Mouse (Mus musculus) CH12.LX (cell line): ENCODE measurements around the gene Gm20219. TPM values are rescaled to one million over a fixed set of nuclear protein-coding genes. Genes with fewer than 3 reads are reported as not detected.
A peak's percentile ranks its signal among the peaks of the same experiment; 100 is the strongest.

Experiments
- DNase-seq: peaks from one replicate; pipeline ENCODE4 v3.0.0-alpha.2; 2013; ENCODE audit errors: extremely low read depth
- H3K27ac ChIP-seq: 2 replicates; pipeline ENCODE4 v1.5.1; 2012; ENCODE audit warnings: low read depth, mild to moderate bottlenecking, control low read depth, moderate library complexity; ENCODE audit not compliant: insufficient read depth
- H3K27me3 ChIP-seq: replicated peaks from 2 replicates; pipeline ENCODE3; 2012; ENCODE audit warnings: inconsistent platforms
- H3K36me3 ChIP-seq, 2 experiments: replicated peaks in 1 of 2; 2 replicates each; pipeline versions ENCODE3 to v1.6.1; 2012; ENCODE audit warnings: inconsistent platforms in 1 of 2, low read length in 1 of 2, mild to moderate bottlenecking in 1 of 2, mixed read lengths in 1 of 2, moderate library complexity in 1 of 2; ENCODE audit not compliant: control insufficient read depth in 1 of 2, insufficient read depth in 1 of 2
- H3K4me1 ChIP-seq, 2 experiments: 2 replicates each; pipeline ENCODE4 v1.6.1; 2012; ENCODE audit warnings: inconsistent platforms in 1 of 2, moderate library complexity in 1 of 2; ENCODE audit not compliant: insufficient read depth in 2 of 2, control insufficient read depth in 1 of 2
- H3K4me2 ChIP-seq: 2 replicates; pipeline ENCODE4 v1.6.1; 2012; ENCODE audit warnings: low read depth, mild to moderate bottlenecking, control low read depth; ENCODE audit not compliant: poor library complexity, insufficient read depth, severe bottlenecking
- H3K4me3 ChIP-seq, 3 experiments: fragments of 150-350 bp in 1 of 3; sonication (generic) in 1 of 3; replicated peaks in 1 of 3; 2 replicates each; pipeline versions ENCODE3 to v1.5.1; 2011 to 2012; ENCODE audit warnings: low read depth in 2 of 3, low read length in 2 of 3, mild to moderate bottlenecking in 2 of 3, moderate library complexity in 2 of 3, control low read depth in 1 of 3, improper control_type of control experiment in 1 of 3, inconsistent platforms in 1 of 3, mixed read lengths in 1 of 3; ENCODE audit not compliant: poor library complexity in 1 of 3
- H3K79me2 ChIP-seq: replicated peaks from 2 replicates; pipeline ENCODE4 v1.6.1; 2012; ENCODE audit warnings: mild to moderate bottlenecking, moderate library complexity; ENCODE audit not compliant: control insufficient read depth, poor library complexity, insufficient read depth, severe bottlenecking; ENCODE audit errors: extremely low read depth
- H3K9ac ChIP-seq: 2 replicates; pipeline ENCODE4 v1.6.1; 2012; ENCODE audit warnings: low read depth, mild to moderate bottlenecking, control low read depth, moderate library complexity; ENCODE audit not compliant: insufficient read depth
- H3K9me3 ChIP-seq: replicated peaks from 2 replicates; pipeline ENCODE3; 2012; ENCODE audit warnings: low read length, inconsistent platforms, mixed read lengths
- CHD1 ChIP-seq: IDR thresholded peaks from 2 replicates; pipeline ENCODE4 v1.6.1; 2012; ENCODE audit warnings: low read depth, low read length, improper control_type of control experiment, inconsistent platforms
- CTCF ChIP-seq, 2 experiments: IDR thresholded peaks in 1 of 2; conservative IDR thresholded peaks in 1 of 2; 2 replicates each; pipeline ENCODE4 v1.5.1; 2011 to 2012; ENCODE audit warnings: low read depth in 2 of 2, low read length in 2 of 2, improper control_type of control experiment in 1 of 2, inconsistent platforms in 1 of 2, mild to moderate bottlenecking in 1 of 2, moderate library complexity in 1 of 2
- ELF1 ChIP-seq: IDR thresholded peaks from 2 replicates; pipeline ENCODE4 v1.6.1; 2014; ENCODE audit warnings: low read depth, mild to moderate bottlenecking, inconsistent platforms, low read length, improper control_type of control experiment
- HCFC1 ChIP-seq: IDR thresholded peaks from 2 replicates; pipeline ENCODE4 v1.6.1; 2012; ENCODE audit warnings: low read depth, mild to moderate bottlenecking, inconsistent platforms, low read length, improper control_type of control experiment
- IRF4 ChIP-seq: IDR thresholded peaks from 2 replicates; pipeline ENCODE4 v1.6.1; 2014; ENCODE audit warnings: low read depth, mild to moderate bottlenecking, inconsistent platforms, low read length, improper control_type of control experiment
- JUN ChIP-seq: IDR thresholded peaks from 2 replicates; pipeline ENCODE4 v1.6.1; 2011; ENCODE audit warnings: low read depth, mild to moderate bottlenecking, low read length, improper control_type of control experiment, moderate library complexity; ENCODE audit not compliant: insufficient read depth
- JUND ChIP-seq: conservative IDR thresholded peaks from 2 replicates; pipeline ENCODE4 v1.6.1; 2011; ENCODE audit warnings: low read depth, low read length, improper control_type of control experiment
- KAT2A ChIP-seq: IDR thresholded peaks from 2 replicates; pipeline ENCODE4 v1.6.1; 2012; ENCODE audit warnings: low read length, improper control_type of control experiment, inconsistent platforms; ENCODE audit not compliant: insufficient replicate concordance
- MAFK ChIP-seq: IDR thresholded peaks from 2 replicates; pipeline ENCODE4 v1.6.1; 2011; ENCODE audit warnings: low read length, improper control_type of control experiment; ENCODE audit not compliant: insufficient replicate concordance
- MAZ ChIP-seq: IDR thresholded peaks from 2 replicates; pipeline ENCODE4 v1.6.1; 2012; ENCODE audit warnings: low read depth, mild to moderate bottlenecking, inconsistent platforms, low read length, improper control_type of control experiment, moderate library complexity
- MEF2A ChIP-seq: IDR thresholded peaks from 2 replicates; pipeline ENCODE4 v1.6.1; 2014; ENCODE audit warnings: low read depth, mild to moderate bottlenecking, inconsistent platforms, low read length, improper control_type of control experiment, borderline replicate concordance
- NELFE ChIP-seq: IDR thresholded peaks from 2 replicates; pipeline ENCODE4 v1.6.1; 2011; ENCODE audit warnings: low read depth, low read length, improper control_type of control experiment
- POLR2A ChIP-seq: IDR thresholded peaks from 2 replicates; pipeline ENCODE4 v1.6.1; 2011; ENCODE audit warnings: low read depth, mild to moderate bottlenecking, improper control_type of control experiment, low read length
- RAD21 ChIP-seq: IDR thresholded peaks from 2 replicates; pipeline ENCODE4 v1.6.1; 2011; ENCODE audit warnings: low read depth, mild to moderate bottlenecking, low read length, improper control_type of control experiment, moderate library complexity
- UBTF ChIP-seq: IDR thresholded peaks from 2 replicates; pipeline ENCODE4 v1.6.1; 2012; ENCODE audit warnings: low read depth, mild to moderate bottlenecking, inconsistent platforms, low read length, improper control_type of control experiment, moderate library complexity
- USF1 ChIP-seq: IDR thresholded peaks from 2 replicates; pipeline ENCODE4 v1.6.1; 2014; ENCODE audit warnings: low read depth, mild to moderate bottlenecking, inconsistent platforms, low read length, improper control_type of control experiment
- ZNF384 ChIP-seq: IDR thresholded peaks from 2 replicates; pipeline ENCODE4 v1.6.1; 2012; ENCODE audit warnings: low read depth, low read length, improper control_type of control experiment, inconsistent platforms
- dilution Hi-C: fragments of 300-500 bp; cut with MboI; formaldehyde crosslinking; loops from 2 replicates; pipeline ENCODE4 v1.14.3; 2020; ENCODE audit warnings: low sequenced_read_pairs; ENCODE audit not compliant: extremely low pct_unique_long_range_greater_than_20kb, extremely low pct_ligation_motif_present
- in situ Hi-C: fragments of 300-500 bp; cut with MboI; formaldehyde crosslinking; loops from 3 replicates; pipeline ENCODE4 v1.14.3; 2019; ENCODE audit warnings: low sequenced_read_pairs, low pct_ligation_motif_present, low pct_unique_long_range_greater_than_20kb, mixed read lengths
- polyA plus RNA-seq: library from polyadenylated mRNA; unstranded; fragments of >175 nt; gene quantifications from 2 replicates; pipeline ENCODE4 v1.2.1, GENCODE M21; 2012; ENCODE audit warnings: low read depth; ENCODE audit not compliant: insufficient read length
- total RNA-seq, 2 experiments: library from RNA; depleted of rRNA; stranded (reverse); fragments of 300-350 nt in 1 of 2; fragments of >200 nt in 1 of 2; gene quantifications; 2 replicates each; pipeline ENCODE4 v1.2.3; 2012 to 2014

Gm20219 gene
- total and polyA plus RNA-seq, 3 experiments = 0.42 to 1.6 TPM; not detected in 1

DNA sequence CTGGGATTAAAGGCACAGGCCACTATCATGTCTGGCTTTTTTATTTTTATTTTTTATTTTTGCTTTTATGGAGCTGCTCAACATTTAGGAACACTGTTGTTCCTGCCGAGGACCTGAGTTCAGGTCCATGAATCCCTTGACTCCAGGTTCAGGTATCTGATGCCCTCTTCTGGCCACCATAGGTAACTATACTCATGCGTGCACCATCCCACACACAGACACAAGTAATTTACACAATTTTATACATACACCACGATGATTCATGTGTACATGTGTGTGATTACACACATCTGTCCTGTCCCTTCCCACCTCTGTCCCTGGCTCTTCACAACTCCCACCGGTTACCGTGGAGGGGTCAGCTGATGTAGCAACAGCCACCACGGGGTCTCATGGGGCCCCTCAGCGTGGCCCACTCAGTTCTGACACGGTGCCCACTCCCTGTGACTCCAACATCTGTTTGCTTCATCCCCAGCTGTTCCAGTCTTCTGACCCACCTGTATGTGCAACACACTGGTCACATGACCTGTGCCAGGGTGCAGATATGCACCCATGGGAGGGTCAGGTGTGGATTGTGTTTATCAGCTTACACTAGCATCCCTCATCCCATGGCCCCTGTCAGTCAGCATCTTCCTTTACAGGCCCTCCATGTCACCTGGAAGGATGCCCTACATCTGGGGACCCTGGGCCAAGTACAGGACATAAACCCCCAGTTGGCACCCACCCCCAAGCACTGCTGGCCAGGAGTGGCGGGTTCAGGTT lies 6.2 kb downstream of the Gm20219 start (continued):
- TF ChIP-seq MAZ (no peak), MAFK (no peak), JUND (no peak), ELF1 (no peak), KAT2A (no peak), CTCF (conservative IDR thresholded peaks at IDR 0.05 in 1 of 2, IDR thresholded peaks at IDR 0.05 in 1 of 2; ENCODE audit: low read depth in 2 of 2, low read length in 2 of 2) (peak; percentile 23 to 60; a peak in 3 of 4 replicates), UBTF (no peak)
- TF ChIP-seq, all 38 proteins: peak for 3

DNA sequence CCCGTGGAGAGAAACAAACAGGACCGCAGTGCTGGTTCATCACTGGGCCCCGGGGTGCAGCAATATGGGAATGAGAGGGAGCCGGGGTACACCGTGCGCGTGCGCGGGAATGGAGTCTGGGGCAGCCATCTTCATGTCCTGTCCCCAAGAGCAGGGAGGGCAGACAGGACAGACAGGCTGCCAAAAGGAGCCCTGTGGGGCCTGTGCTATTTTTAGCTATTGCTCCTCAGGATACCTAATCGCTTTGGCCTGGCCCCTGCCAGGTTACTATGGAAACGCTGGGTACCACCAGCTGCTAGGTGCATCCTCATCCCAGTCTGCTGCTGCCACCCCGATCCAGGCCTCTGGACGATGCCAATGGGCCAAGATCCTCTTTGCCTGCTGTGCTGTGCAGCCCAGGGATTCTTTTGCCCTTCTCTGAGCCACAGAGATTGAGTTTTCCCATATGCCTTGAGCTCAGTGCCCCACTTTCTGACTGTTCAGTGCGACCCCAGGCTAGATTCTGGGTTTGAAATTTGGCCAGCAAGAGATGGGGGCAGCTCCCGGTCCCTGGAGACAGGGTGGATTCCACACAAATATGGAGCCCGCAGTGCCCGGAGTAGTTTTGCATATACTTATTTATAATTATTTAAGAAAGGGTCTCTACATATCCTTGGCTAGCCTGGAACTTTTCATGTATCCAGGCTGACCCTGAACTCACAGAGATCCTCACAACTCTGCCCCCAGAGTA lies 6.9 kb downstream of the Gm20219 start:
- Histone ChIP-seq H3K36me3 (no peaks in the 10 kb centered on the region), H3K4me1 (peaks cover 20 to 26% of the 10 kb centered on the region in 2 experiments), H3K27ac (no peak overlapping the region), H3K4me2 (no peak overlapping the region), H3K4me3 (no peak overlapping the region), H3K79me2 (no peaks in the 10 kb centered on the region), H3K9ac (no peak overlapping the region), H3K9me3 (no peaks in the 10 kb centered on the region), H3K27me3 (peaks cover 4% of the 10 kb centered on the region)
- dilution Hi-C loops = no loop called here
- in situ Hi-C loops = no loop called here
- no peak for DNase-seq
- TF ChIP-seq POLR2A (no peak), USF1 (no peak), HCFC1 (no peak), CHD1 (no peak)

DNA sequence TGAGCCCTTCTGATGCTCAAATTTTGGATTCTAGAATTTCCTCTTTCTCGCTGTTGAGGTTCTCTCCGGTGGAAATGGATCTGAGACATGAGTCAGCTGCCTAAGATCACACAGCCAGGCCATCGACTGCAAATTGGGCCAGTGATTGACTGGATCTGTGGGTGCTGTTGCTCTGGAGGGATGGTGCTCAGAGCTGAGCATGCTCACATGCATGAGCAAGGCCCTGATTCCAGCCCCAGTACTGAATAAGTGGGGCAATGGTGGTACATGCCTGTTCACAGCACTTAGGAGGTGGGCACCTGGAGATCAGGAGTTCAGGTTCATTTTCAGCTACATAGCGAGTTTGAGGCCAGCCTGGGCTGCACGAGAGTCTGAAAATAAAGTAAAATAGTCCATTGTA lies 7.6 kb downstream of the Gm20219 start:
- in situ Hi-C loops (no loop called here), dilution Hi-C loops (no loop called here)
- H3K4me2 ChIP-seq = no peak overlapping the region
- no peak overlapping the region for H3K9ac ChIP-seq
- no peaks in the 10 kb centered on the region for H3K79me2 ChIP-seq
- DNase-seq = no peak
- H3K27me3 ChIP-seq = peaks cover 4% of the 10 kb centered on the region
- no peaks in the 10 kb centered on the region for H3K36me3 ChIP-seq
- H3K4me1 ChIP-seq = peaks cover 12 to 19% of the 10 kb centered on the region in 2 experiments
- no peak for TF ChIP-seq NELFE
- no peak for TF ChIP-seq IRF4
- no peak for TF ChIP-seq MEF2A
- TF ChIP-seq ZNF384 = no peak
- TF ChIP-seq KAT2A = no peak
- no peak for TF ChIP-seq JUN
- TF ChIP-seq RAD21 = no peak
- TF ChIP-seq, all 38 proteins: peak for 0
- Histone ChIP-seq H3K9me3 (no peaks in the 10 kb centered on the region), H3K4me3 (no peak overlapping the region), H3K27ac (no peak overlapping the region)
